Mouse (Mus musculus): ENCODE measurements around the gene Ttc7b. TPM values are rescaled to one million over a fixed set of nuclear protein-coding genes. Genes with fewer than 3 reads are reported as not detected.

Ttc7b gene
- total RNA-seq, 2 experiments from 2014 or later: 75.9 to 82.8 TPM

GRCm38 (mm10) chr12:100331806-100332205 is 188.8 kb downstream of the Ttc7b start:
- DNase-seq: no peak

GRCm38 (mm10) chr12:100330234-100330633 is 190.4 kb downstream of the Ttc7b start:
- no peak for DNase-seq

- no peak for DNase-seq
Measured at GRCm38 (mm10) chr12:100328998-100329397, 191.6 kb downstream of the Ttc7b start.

DNA sequence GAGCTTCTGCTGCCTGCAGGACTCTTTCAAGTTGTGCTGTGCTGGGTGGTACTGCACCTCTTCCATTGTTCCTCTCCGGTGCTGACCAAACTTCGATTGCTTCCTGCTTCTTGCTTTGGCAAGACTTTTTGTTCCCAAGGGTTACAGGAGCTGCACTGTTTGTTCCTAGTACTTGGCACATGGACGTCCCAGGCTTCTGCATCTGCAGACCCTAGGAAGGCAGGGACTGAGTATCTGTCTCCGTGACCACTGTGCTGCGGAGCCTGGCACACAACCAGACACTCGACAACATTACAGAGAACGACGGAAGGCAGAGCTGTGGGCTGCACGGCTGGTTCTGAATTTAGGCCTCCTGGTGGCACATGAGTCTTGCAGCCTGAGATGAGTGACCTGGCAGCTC is 192.1 kb downstream of the Ttc7b start:
- no peak for DNase-seq

- DNase-seq: peak; percentile 64 to 76
Measured at GRCm38 (mm10) chr12:100326732-100327131, 193.9 kb downstream of the Ttc7b start.

DNA sequence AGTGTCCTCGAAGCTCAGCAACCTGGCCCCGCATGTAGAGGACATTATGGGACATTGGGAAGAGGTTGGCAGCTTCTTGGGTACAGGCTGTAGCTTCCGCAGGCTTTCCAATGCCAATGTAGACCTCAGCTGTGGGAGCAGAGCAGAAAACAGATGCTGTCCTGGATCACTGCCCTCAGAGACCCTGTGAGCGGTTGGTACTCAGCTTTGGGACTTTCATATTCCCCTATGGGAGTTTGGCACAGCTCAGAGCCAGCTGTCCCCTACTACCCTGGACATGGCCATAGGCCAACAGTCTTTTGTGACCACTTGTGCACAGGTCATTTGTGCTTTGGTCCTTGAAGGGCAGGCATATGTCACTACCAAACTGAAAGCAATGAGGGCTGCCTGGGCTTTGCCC is 195.0 kb downstream of the Ttc7b start:
- DNase-seq: no peak

- no peak for DNase-seq
Measured at GRCm38 (mm10) chr12:100325212-100325611, 195.4 kb downstream of the Ttc7b start.

- DNase-seq: no peak
Measured at GRCm38 (mm10) chr12:100323641-100324040, 197.0 kb downstream of the Ttc7b start.

GRCm38 (mm10) chr12:100322225-100322624 is 198.4 kb downstream of the Ttc7b start:
- DNase-seq: no peak

GRCm38 (mm10) chr12:100321545-100321944 is 199.1 kb downstream of the Ttc7b start:
- peak; percentile 52 to 57 for DNase-seq

DNA sequence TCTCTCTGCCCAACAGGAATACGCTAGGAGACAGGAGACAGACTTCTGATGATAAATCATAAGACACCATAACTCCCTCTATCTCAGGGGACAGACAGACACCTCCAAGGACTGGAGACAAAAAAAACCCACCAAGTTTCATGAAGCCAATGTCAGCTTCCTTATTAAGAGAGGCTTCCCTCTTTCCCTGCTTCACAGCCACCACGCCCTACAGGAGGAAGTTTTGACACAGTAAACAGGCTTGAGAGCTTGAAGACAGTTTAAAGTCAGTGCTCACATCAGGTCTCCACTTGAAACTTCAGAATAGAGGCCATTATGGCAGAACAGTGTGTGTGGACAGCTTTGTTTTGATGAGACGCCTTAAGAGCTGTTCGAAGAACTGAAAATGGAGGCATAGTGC is 200.9 kb downstream of the Ttc7b start:
- DNase-seq: no peak

DNA sequence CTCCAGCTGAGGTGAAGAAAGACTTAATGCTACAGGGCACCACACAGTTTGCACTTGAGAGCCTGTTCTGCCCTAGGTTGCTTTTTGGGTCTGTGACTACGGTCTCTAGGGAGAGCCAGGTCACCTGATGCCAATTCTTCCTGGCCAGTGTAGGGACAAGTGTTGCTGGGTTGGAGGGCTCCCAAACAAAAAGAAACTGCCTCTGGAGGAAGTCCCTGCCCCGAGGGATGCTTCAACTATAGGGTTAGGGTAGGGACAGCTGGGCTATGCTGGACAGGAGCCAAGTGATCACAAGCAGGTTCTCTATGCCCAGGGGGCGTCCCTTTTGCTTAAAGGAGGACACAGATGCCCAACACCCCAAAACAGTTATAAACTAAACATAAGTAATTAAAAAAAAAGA is 202.7 kb downstream of the Ttc7b start:
- no peak for DNase-seq

GRCm38 (mm10) chr12:100316094-100316493 is 204.5 kb downstream of the Ttc7b start:
- peak; percentile 34 to 56 for DNase-seq

DNA sequence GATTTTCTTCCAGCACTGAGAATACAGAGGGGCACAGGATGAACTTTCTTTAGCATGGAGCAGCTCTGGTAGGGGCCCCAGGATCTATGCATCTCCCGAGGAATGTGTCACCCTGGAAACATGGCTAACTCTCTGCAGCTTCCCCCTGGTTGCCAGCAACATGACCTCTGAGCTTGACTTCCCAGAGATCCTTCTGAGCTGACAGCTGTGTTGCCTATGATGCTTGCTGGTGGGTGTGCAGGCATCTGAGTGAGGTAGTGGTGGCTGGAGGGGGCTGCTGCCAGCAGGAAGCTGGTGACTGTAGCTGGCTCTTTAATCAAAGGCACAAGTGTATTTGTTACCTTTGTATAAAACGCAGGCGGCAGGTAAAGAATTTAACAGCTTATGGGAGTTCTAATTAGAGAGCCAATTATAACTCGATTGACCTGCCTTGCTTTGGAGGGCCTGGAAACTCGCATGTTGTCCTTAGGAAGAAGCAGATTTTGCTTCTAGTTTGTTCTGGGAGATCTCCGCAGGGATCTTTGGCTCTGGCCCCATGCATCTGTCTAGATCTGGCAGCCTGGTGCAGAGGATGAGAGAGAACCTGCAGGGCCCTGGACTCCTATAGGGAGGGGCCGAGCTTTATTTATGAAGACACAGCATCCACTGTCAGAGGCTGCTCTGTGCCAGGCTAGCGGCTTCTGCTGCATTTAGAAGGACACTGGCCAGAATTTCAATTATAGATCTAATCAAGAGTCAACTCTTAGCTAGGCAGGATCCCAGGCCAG is 205.3 kb downstream of the Ttc7b start:
- no peak for DNase-seq

GRCm38 (mm10) chr12:100313785-100314375 is 206.7 kb downstream of the Ttc7b start:
- no peak for DNase-seq

DNA sequence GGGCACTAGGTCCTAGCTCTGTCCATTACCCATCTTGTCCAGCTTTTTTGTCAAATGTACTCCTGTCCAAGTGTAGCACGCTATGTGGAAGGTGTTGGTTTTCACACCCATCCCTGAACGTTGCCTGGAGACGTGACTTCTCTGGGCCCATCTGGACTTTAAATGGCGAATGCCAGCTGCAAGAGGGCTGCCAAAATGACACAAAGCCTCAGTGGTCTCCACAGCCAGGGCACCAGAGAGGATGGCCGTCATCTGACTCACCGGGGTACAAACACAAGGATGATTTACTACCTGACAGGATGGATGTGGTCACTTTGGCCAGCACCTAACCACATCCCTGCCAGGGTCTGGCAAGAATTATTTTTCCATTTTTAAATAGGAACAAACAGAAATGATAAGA is 207.4 kb downstream of the Ttc7b start:
- DNase-seq: no peak

- peak in 1 of 2 experiments; percentile 40 for DNase-seq
Measured at GRCm38 (mm10) chr12:100310471-100311392, 209.9 kb downstream of the Ttc7b start.

DNA sequence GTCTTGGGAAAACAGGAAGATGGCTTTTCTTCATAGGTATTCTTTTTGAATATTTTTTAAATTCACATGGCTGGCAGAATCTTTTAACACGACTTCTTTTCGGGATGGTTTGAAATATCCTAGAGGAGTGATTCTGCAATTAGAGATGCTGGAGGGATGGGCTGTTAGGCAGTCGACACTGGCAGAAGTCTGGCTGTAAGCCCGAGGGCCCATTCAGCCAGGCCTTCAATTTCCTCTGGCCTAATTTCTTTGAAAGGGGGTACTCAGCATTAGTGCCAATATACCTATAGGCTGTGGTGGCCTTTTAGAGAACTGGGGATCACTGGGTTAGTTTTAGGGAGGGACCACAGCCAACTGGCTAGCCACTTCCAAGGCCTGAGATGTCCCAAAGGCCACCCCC is 211.4 kb downstream of the Ttc7b start:
- DNase-seq: no peak

DNA sequence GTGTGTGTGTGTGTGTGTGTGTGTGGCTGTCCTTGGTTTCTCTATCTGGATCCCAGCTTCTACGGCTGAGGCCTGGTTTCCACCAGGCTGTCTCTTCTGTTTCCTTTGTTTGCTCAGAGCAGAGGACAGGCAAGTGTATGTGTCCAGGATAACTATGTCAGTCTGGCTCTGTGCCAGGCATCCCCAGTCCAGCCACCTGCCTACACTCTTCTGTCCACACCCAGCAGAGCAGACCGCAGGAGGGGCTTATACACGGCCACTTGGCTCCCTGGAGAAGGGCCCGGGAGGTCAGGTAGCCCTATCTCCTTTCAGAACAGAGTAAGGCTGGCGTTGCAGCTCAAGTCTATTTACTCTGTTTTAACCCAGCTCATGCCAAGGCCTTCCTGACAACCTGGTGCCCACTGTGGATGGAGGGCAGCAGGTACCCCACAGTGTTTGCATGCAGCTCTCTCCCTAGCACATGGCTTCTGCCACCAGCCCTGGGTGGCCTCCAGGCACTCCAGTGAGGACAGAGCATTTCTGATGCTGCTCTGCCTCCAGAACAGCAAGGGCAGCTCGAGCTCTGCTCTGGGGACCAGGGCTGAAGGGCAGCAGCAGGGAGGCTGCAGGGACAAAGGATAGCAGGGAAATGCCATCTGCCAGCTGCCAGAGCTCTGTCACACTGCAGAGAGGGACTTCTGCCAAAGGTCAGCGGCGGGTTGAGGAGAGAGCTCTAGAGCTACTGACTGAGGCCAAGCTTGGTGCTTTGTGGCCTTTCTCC is 212.9 kb downstream of the Ttc7b start:
- DNase-seq: peak; percentile 88 to 93

DNA sequence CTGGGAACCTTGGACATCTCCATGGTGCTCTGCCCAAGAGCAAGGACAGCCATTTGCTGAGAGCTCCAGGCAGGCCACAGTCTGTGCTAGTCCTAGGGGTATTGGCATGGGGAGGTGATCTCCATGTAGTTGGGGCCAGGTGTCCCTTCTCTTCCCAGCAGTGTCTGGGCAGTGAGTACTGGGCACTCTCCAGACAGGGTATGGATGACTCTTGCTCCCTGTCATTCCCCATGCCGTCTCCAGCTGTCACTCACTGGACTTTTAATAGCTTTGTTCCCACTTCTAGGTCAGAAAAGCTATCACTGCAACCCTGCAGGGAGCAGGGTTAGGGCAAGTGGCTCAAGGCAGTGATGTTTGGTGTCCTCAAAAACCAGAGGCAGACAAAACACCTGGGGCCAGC is 214.3 kb downstream of the Ttc7b start:
- no peak for DNase-seq

- DNase-seq: peak in 1 of 2 experiments; percentile 25
Measured at GRCm38 (mm10) chr12:100305051-100305673, 215.5 kb downstream of the Ttc7b start.
